Mouse (Mus musculus): ENCODE measurements at regions not wholly inside any gene's neighbourhood (a gene's known extent, or its start where the extent isn't known, plus 50 kb on each side); places are given as distances from the start of the nearest gene placed in this dataset.

GRCm38 (mm10) chr8:126244321-126244720 lies 54.0 kb upstream of the Slc35f3 start:
- Histone ChIP-seq H3K27me3 (ENCODE audit: control insufficient read depth, insufficient read depth, insufficient read length) (no peaks in the 10 kb centered on the region), H3K79me2 (ENCODE audit: control insufficient read depth, insufficient read depth) (no peaks in the 10 kb centered on the region), H3K36me3 (ENCODE audit: control insufficient read depth, insufficient read depth) (no peaks in the 10 kb centered on the region), H3K4me2 (ENCODE audit: low read depth) (no peak overlapping the region), H3K4me3 (no peak overlapping the region), H3ac (ENCODE audit: control insufficient read depth, insufficient read length) (no peak overlapping the region)
- no peak for TF ChIP-seq TCF12 (IDR thresholded peaks at IDR 0.05; ENCODE audit: insufficient read depth, poor library complexity, severe bottlenecking)
- TF ChIP-seq SRF (IDR thresholded peaks at IDR 0.05; ENCODE audit: control insufficient read depth, insufficient read length, low read depth): no peak
- no peak for TF ChIP-seq TCF3 (IDR thresholded peaks at IDR 0.05; ENCODE audit: insufficient read length, low read depth)
- no peak for TF ChIP-seq E2F4 (IDR thresholded peaks at IDR 0.05; ENCODE audit: insufficient read depth)

Data from myocyte (in vitro differentiated cells).